Mouse (Mus musculus): ENCODE measurements around the gene Itpk1. TPM values are rescaled to one million over a fixed set of nuclear protein-coding genes. Genes with fewer than 3 reads are reported as not detected.

Itpk1 gene
- polyA plus RNA-seq, 1 experiment from 2014 or later: 26.1 TPM

GRCm38 (mm10) chr12:102699156-102699555 is 5.6 kb downstream of the Itpk1 start:
- no peak overlapping the region for H3K4me3 ChIP-seq (ENCODE audit: low read depth, low read length)
- H3K36me3 ChIP-seq (ENCODE audit: control insufficient read depth, insufficient read depth, low read length): no peaks in the 10 kb centered on the region
- no peak overlapping the region for H3K27ac ChIP-seq (ENCODE audit: low read depth, low read length)
- H3K4me2 ChIP-seq (ENCODE audit: low read depth): no peak overlapping the region
- ATAC-seq (ENCODE audit: insufficient read depth, low FRiP score, low TSS enrichment) (no peak), DNase-seq (ENCODE audit: low spot score) (no peak)
- H3K9me3 ChIP-seq (ENCODE audit: control insufficient read depth, low read length): no peaks in the 10 kb centered on the region
- WGBS: 14% methylated on average over 1 of the region's 1 CpGs
- no peaks in the 10 kb centered on the region for H3K27me3 ChIP-seq (ENCODE audit: control insufficient read depth, insufficient read depth, low read length)
- no peak overlapping the region for H3K9ac ChIP-seq (ENCODE audit: low read length)
- H3K4me1 ChIP-seq (ENCODE audit: control insufficient read depth, insufficient read depth, low read length): peaks cover 33% of the 10 kb centered on the region

GRCm38 (mm10) chr12:102698089-102698684 is 6.5 kb downstream of the Itpk1 start:
- DNase-seq (ENCODE audit: low spot score): peak; percentile 58
- H3K9ac ChIP-seq (ENCODE audit: low read length): peak overlapping the region; percentile 23
- no peaks in the 10 kb centered on the region for H3K36me3 ChIP-seq (ENCODE audit: control insufficient read depth, insufficient read depth, low read length)
- WGBS: 0% methylated on average over 1 of the region's 1 CpGs
- peaks cover 29% of the 10 kb centered on the region for H3K4me1 ChIP-seq (ENCODE audit: control insufficient read depth, insufficient read depth, low read length)
- no peak overlapping the region for H3K4me2 ChIP-seq (ENCODE audit: low read depth)
- H3K27me3 ChIP-seq (ENCODE audit: control insufficient read depth, insufficient read depth, low read length): no peaks in the 10 kb centered on the region
- peak; percentile 77 for ATAC-seq (ENCODE audit: insufficient read depth, low FRiP score, low TSS enrichment)
- H3K4me3 ChIP-seq (ENCODE audit: low read depth, low read length): no peak overlapping the region
- H3K9me3 ChIP-seq (ENCODE audit: control insufficient read depth, low read length): no peaks in the 10 kb centered on the region
- peak overlapping the region; percentile 67 for H3K27ac ChIP-seq (ENCODE audit: low read depth, low read length)

GRCm38 (mm10) chr12:102697381-102697780 is 7.3 kb downstream of the Itpk1 start:
- WGBS: 76% methylated on average over 7 of the region's 7 CpGs
- no peak overlapping the region for H3K27ac ChIP-seq (ENCODE audit: low read depth, low read length)
- no peak for ATAC-seq (ENCODE audit: insufficient read depth, low FRiP score, low TSS enrichment)
- H3K9ac ChIP-seq (ENCODE audit: low read length): no peak overlapping the region
- no peak overlapping the region for H3K4me3 ChIP-seq (ENCODE audit: low read depth, low read length)
- H3K36me3 ChIP-seq (ENCODE audit: control insufficient read depth, insufficient read depth, low read length): no peaks in the 10 kb centered on the region
- peaks cover 21% of the 10 kb centered on the region for H3K4me1 ChIP-seq (ENCODE audit: control insufficient read depth, insufficient read depth, low read length)
- H3K9me3 ChIP-seq (ENCODE audit: control insufficient read depth, low read length): no peaks in the 10 kb centered on the region
- no peak for DNase-seq (ENCODE audit: low spot score)
- H3K4me2 ChIP-seq (ENCODE audit: low read depth): no peak overlapping the region
- no peaks in the 10 kb centered on the region for H3K27me3 ChIP-seq (ENCODE audit: control insufficient read depth, insufficient read depth, low read length)

- no peak overlapping the region for H3K9ac ChIP-seq (ENCODE audit: low read length)
- DNase-seq (ENCODE audit: low spot score): no peak
- no peaks in the 10 kb centered on the region for H3K9me3 ChIP-seq (ENCODE audit: control insufficient read depth, low read length)
- H3K4me3 ChIP-seq (ENCODE audit: low read depth, low read length): no peak overlapping the region
- peaks cover 20% of the 10 kb centered on the region for H3K4me1 ChIP-seq (ENCODE audit: control insufficient read depth, insufficient read depth, low read length)
- no peaks in the 10 kb centered on the region for H3K27me3 ChIP-seq (ENCODE audit: control insufficient read depth, insufficient read depth, low read length)
- ATAC-seq (ENCODE audit: insufficient read depth, low FRiP score, low TSS enrichment): no peak
- H3K27ac ChIP-seq (ENCODE audit: low read depth, low read length): no peak overlapping the region
- WGBS: 89% methylated on average over 14 of the region's 14 CpGs
- no peak overlapping the region for H3K4me2 ChIP-seq (ENCODE audit: low read depth)
- no peaks in the 10 kb centered on the region for H3K36me3 ChIP-seq (ENCODE audit: control insufficient read depth, insufficient read depth, low read length)
Observed at GRCm38 (mm10) chr12:102696635-102697354, 7.9 kb downstream of the Itpk1 start.

DNA sequence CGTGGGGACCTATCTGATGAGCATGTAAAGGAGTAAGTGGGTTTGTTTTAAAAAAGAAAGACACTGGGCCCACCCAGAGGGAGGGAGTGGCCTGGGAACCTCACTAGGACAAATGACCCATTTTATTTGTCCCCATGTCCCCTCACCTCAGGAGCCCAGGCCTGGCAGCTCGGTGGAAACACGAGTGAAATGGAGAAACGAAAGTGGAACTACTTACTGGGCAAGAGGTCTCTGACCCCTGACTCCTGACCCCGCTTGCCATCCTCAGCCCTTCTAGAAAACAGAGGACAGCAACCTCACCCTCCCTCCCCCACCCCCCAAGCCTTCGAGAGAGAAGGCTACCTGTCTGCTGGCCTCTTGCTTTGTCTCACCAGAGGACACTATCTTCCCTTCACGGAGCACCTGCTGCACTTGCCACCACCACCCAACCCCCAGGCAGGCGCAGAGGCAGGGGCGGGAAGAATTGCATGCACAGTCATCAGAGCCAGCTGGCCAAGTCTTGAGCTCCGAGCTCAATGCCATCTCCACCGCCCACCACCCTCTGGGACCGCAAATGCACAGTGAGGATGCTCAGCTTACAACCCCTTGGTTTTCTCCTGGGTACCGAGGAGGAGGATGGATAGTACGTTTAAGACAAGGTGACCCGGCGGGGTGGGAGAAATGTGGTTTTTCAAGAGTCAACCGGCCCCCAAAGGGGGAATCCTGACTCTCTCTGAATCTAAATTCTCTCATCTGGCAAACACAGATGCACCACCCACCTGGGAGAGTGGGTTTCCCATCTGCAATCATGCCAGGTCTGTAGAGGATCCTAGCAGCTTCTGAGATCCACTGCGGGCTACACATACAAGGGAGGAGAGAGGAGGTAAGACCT is 9.1 kb downstream of the Itpk1 start:
- Histone ChIP-seq H3K27ac (ENCODE audit: low read depth, low read length) (no peak overlapping the region), H3K4me2 (ENCODE audit: low read depth) (no peak overlapping the region), H3K9ac (ENCODE audit: low read length) (no peak overlapping the region), H3K36me3 (ENCODE audit: control insufficient read depth, insufficient read depth, low read length) (no peaks in the 10 kb centered on the region), H3K27me3 (ENCODE audit: control insufficient read depth, insufficient read depth, low read length) (no peaks in the 10 kb centered on the region), H3K9me3 (ENCODE audit: control insufficient read depth, low read length) (no peaks in the 10 kb centered on the region), H3K4me3 (ENCODE audit: low read depth, low read length) (no peak overlapping the region), H3K4me1 (ENCODE audit: control insufficient read depth, insufficient read depth, low read length) (peaks cover 19% of the 10 kb centered on the region)
- ATAC-seq (ENCODE audit: insufficient read depth, low FRiP score, low TSS enrichment) (no peak), DNase-seq (ENCODE audit: low spot score) (no peak)
- WGBS: 58% methylated on average over 18 of the region's 18 CpGs

DNA sequence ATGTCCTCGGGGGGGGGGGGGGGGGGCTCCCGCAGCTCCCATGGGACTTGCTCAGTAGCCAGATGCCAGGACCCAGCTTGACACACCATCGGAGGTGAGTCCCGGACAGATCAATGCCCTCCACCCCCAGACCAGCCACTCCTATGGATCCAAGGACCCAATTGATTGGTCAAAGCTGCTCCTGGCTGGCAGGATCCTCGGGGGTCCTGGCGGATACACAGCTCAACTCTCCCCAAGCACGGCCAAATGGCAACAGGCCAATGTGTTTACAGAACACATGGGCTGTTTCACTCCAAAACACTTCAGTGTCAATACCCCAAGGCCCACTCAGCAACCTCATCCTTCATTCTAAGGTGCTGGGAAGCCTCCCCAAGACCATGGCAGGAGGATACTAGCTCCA is 13.0 kb downstream of the Itpk1 start:
- H3K36me3 ChIP-seq (ENCODE audit: control insufficient read depth, insufficient read depth, low read length): no peaks in the 10 kb centered on the region
- WGBS: 58% methylated on average over 5 of the region's 7 CpGs
- no peak overlapping the region for H3K4me2 ChIP-seq (ENCODE audit: low read depth)
- DNase-seq (ENCODE audit: low spot score) (no peak), ATAC-seq (ENCODE audit: insufficient read depth, low FRiP score, low TSS enrichment) (no peak)
- peaks cover 6% of the 10 kb centered on the region; the same call in 1 of the 2 replicates for H3K4me1 ChIP-seq (ENCODE audit: control insufficient read depth, insufficient read depth, low read length)
- H3K9me3 ChIP-seq (ENCODE audit: control insufficient read depth, low read length): no peaks in the 10 kb centered on the region
- no peak overlapping the region for H3K27ac ChIP-seq (ENCODE audit: low read depth, low read length)
- no peak overlapping the region for H3K9ac ChIP-seq (ENCODE audit: low read length)
- no peak overlapping the region for H3K4me3 ChIP-seq (ENCODE audit: low read depth, low read length)
- H3K27me3 ChIP-seq (ENCODE audit: control insufficient read depth, insufficient read depth, low read length): no peaks in the 10 kb centered on the region

- Histone ChIP-seq H3K27ac (ENCODE audit: low read depth, low read length) (no peak overlapping the region), H3K4me2 (ENCODE audit: low read depth) (no peak overlapping the region), H3K9ac (ENCODE audit: low read length) (no peak overlapping the region), H3K36me3 (ENCODE audit: control insufficient read depth, insufficient read depth, low read length) (no peaks in the 10 kb centered on the region), H3K9me3 (ENCODE audit: control insufficient read depth, low read length) (no peaks in the 10 kb centered on the region), H3K4me1 (ENCODE audit: control insufficient read depth, insufficient read depth, low read length) (peaks cover 3% of the 10 kb centered on the region; the same call in 1 of the 2 replicates), H3K4me3 (ENCODE audit: low read depth, low read length) (no peak overlapping the region), H3K27me3 (ENCODE audit: control insufficient read depth, insufficient read depth, low read length) (no peaks in the 10 kb centered on the region)
- DNase-seq (ENCODE audit: low spot score) (no peak), ATAC-seq (ENCODE audit: insufficient read depth, low FRiP score, low TSS enrichment) (no peak)
- WGBS: 59% methylated on average over 11 of the region's 11 CpGs
Observed at GRCm38 (mm10) chr12:102691180-102691579, 13.6 kb downstream of the Itpk1 start.

- Histone ChIP-seq H3K9me3 (ENCODE audit: control insufficient read depth, low read length) (no peaks in the 10 kb centered on the region), H3K4me1 (ENCODE audit: control insufficient read depth, insufficient read depth, low read length) (no peaks in the 10 kb centered on the region; the same call in 1 of the 2 replicates), H3K27ac (ENCODE audit: low read depth, low read length) (no peak overlapping the region), H3K27me3 (ENCODE audit: control insufficient read depth, insufficient read depth, low read length) (no peaks in the 10 kb centered on the region), H3K4me2 (ENCODE audit: low read depth) (no peak overlapping the region), H3K36me3 (ENCODE audit: control insufficient read depth, insufficient read depth, low read length) (no peaks in the 10 kb centered on the region), H3K4me3 (ENCODE audit: low read depth, low read length) (no peak overlapping the region), H3K9ac (ENCODE audit: low read length) (no peak overlapping the region)
- DNase-seq (ENCODE audit: low spot score) (no peak), ATAC-seq (ENCODE audit: insufficient read depth, low FRiP score, low TSS enrichment) (no peak)
- WGBS: 87% methylated on average over 15 of the region's 15 CpGs
Observed at GRCm38 (mm10) chr12:102689773-102690563, 14.8 kb downstream of the Itpk1 start.
